Mouse (Mus musculus): ENCODE measurements around the gene Fermt2.
"Not testable (repeated sequence)": the region's sequence is repeated elsewhere in the genome, so short reads cannot be mapped to it uniquely, and the experiment has no call there.

Fermt2 gene

GRCm38 (mm10) chr14:45507447-45507846 is 22.5 kb downstream of the Fermt2 start:
- no peak for DNase-seq

- DNase-seq, result no peak
Measured at GRCm38 (mm10) chr14:45507032-45507431, 22.9 kb downstream of the Fermt2 start.

GRCm38 (mm10) chr14:45506165-45506564 is 23.8 kb downstream of the Fermt2 start:
- DNase-seq, result no peak

- DNase-seq, result no peak
Measured at GRCm38 (mm10) chr14:45504422-45505113, 25.4 kb downstream of the Fermt2 start.

- DNase-seq, result no peak
Measured at GRCm38 (mm10) chr14:45503934-45504333, 26.0 kb downstream of the Fermt2 start.

GRCm38 (mm10) chr14:45500052-45500451 is 29.9 kb downstream of the Fermt2 start:
- no peak for DNase-seq

- DNase-seq, result no peak
Measured at GRCm38 (mm10) chr14:45497116-45497515, 32.8 kb downstream of the Fermt2 start.

GRCm38 (mm10) chr14:45495810-45496209 is 34.1 kb downstream of the Fermt2 start:
- not testable (repeated sequence) for DNase-seq

- DNase-seq, result no peak
Measured at GRCm38 (mm10) chr14:45493891-45494290, 36.0 kb downstream of the Fermt2 start.

- DNase-seq, result no peak
Measured at GRCm38 (mm10) chr14:45492668-45493067, 37.2 kb downstream of the Fermt2 start.

- no peak for DNase-seq
Measured at GRCm38 (mm10) chr14:45492038-45492437, 37.9 kb downstream of the Fermt2 start.

- DNase-seq, result not testable (repeated sequence)
Measured at GRCm38 (mm10) chr14:45487201-45487600, 42.7 kb downstream of the Fermt2 start.

GRCm38 (mm10) chr14:45483361-45483760 is 46.6 kb downstream of the Fermt2 start:
- not testable (repeated sequence) for DNase-seq

- DNase-seq, result no peak
Measured at GRCm38 (mm10) chr14:45478977-45479806, 50.7 kb downstream of the Fermt2 start.

- no peak for DNase-seq
Measured at GRCm38 (mm10) chr14:45478515-45478914, 51.4 kb downstream of the Fermt2 start.

GRCm38 (mm10) chr14:45477651-45478050 is 52.3 kb downstream of the Fermt2 start:
- DNase-seq, result no peak

- no peak for DNase-seq
Measured at GRCm38 (mm10) chr14:45476990-45477389, 52.9 kb downstream of the Fermt2 start.

GRCm38 (mm10) chr14:45472536-45472935 is 57.4 kb downstream of the Fermt2 start:
- DNase-seq, result no peak

GRCm38 (mm10) chr14:45469446-45469845 is 60.5 kb downstream of the Fermt2 start:
- no peak for DNase-seq

GRCm38 (mm10) chr14:45466371-45466770 is 63.5 kb downstream of the Fermt2 start:
- DNase-seq, result not testable (repeated sequence)

- no peak for DNase-seq
Measured at GRCm38 (mm10) chr14:45464036-45465035, 65.6 kb downstream of the Fermt2 start.

GRCm38 (mm10) chr14:45463599-45463998 is 66.3 kb downstream of the Fermt2 start:
- DNase-seq, result no peak
